Mouse (Mus musculus) intestine, postnatal 0 days (tissue): Measurements from ENCODE around the gene C1qtnf1. TPM values are rescaled to one million over a fixed set of nuclear protein-coding genes. Genes with fewer than 3 reads are reported as not detected.
"Not testable (repeated sequence)": the region's sequence is repeated elsewhere in the genome, so short reads cannot be mapped to it uniquely, and the experiment has no call there.

Experiments used
- ATAC-seq: fragments of 200-750 bp; cut with Nextera tagmentation; 2 replicates; pipeline ENCODE4 v1.8.0; 2017; ENCODE audit warnings: mild to moderate bottlenecking, moderate TSS enrichment, moderate library complexity
- H3K27ac ChIP-seq: fragments of 300-500 bp; sonication (generic); 2 replicates; pipeline ENCODE4 v1.5.1; 2014; ENCODE audit warnings: mild to moderate bottlenecking, low read depth, low read length, moderate library complexity
- H3K27me3 ChIP-seq: fragments of 300-500 bp; sonication (generic); replicated peaks from 2 replicates; pipeline ENCODE4 v1.6.1; 2014; ENCODE audit warnings: low read length, mixed read lengths; ENCODE audit not compliant: control insufficient read depth, insufficient read depth
- H3K36me3 ChIP-seq: fragments of 300-500 bp; sonication (generic); 2 replicates; pipeline ENCODE4 v1.6.1; 2014; ENCODE audit warnings: mild to moderate bottlenecking, moderate library complexity; ENCODE audit not compliant: control insufficient read depth, insufficient read depth
- H3K4me1 ChIP-seq: fragments of 300-500 bp; sonication (generic); replicated peaks from 2 replicates; pipeline ENCODE4 v1.6.1; 2014; ENCODE audit warnings: antibody characterized with exemption, low read length, mixed read lengths; ENCODE audit not compliant: control insufficient read depth, insufficient read depth
- H3K4me2 ChIP-seq: fragments of 300-500 bp; sonication (generic); replicated peaks from 2 replicates; pipeline ENCODE4 v1.6.1; 2014; ENCODE audit warnings: low read depth, mild to moderate bottlenecking, moderate library complexity
- H3K4me3 ChIP-seq: fragments of 300-500 bp; sonication (generic); 2 replicates; pipeline ENCODE4 v1.5.1; 2014; ENCODE audit warnings: low read depth, low read length
- H3K9ac ChIP-seq: fragments of 300-500 bp; sonication (generic); 2 replicates; pipeline ENCODE4 v1.6.1; 2014; ENCODE audit warnings: mild to moderate bottlenecking, low read depth, low read length
- H3K9me3 ChIP-seq: fragments of 300-500 bp; sonication (generic); 2 replicates; pipeline ENCODE4 v1.6.1; 2016; ENCODE audit warnings: mixed run types; ENCODE audit not compliant: control insufficient read depth
- CTCF ChIP-seq: sonication (generic); IDR thresholded peaks from 2 replicates; pipeline ENCODE4 v1.5.1; 2016; ENCODE audit warnings: low read depth, mild to moderate bottlenecking, control low read depth, antibody characterized with exemption, moderate library complexity
- WGBS: fragments of 180-500 bp; shearing (Covaris S2); extraction: QIAGEN DNeasy Blood & Tissue Kit; methylation state at CpG from one replicate; pipeline ENCODE4 v1.1.7; 2014; 5-methylcytosine and 5-hydroxymethylcytosine counted together
- polyA plus RNA-seq: library from polyadenylated mRNA; unstranded; fragments of >200 nt; fragmentation: Nextera tagmentation; extraction: Ambion mirVana; gene quantifications from 2 replicates; pipeline ENCODE4 v1.2.1, GENCODE M21; 2015

The C1qtnf1 gene
- polyA plus RNA-seq = 5.2 and 6.1 TPM in 2 replicates

DNA sequence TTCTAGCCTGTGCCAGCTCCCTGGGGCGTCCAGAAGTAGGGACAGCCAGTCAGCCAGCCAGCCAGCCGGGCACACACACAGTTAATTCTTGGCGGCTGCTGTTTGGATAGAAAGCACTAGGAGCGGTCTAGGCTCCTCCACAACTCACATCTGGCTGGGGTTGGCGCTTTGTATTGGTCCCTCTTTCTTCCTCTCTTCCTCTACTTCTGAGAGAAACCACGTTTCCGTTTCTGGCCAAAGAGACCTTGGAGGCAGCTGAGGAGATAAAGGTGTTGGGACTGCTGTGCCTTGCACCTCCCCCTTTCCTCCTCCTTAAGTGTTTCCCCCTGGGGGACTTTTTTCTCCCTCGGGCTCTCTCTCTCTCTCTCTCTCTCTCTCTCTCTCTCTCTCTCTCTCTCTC, at the start of gene C1qtnf1:
Gene C1qtnf1, plus strand, starts transcription at position 218 of the 400 bp plus-strand sequence.
- TF ChIP-seq CTCF = no peak
- peak within 1 kb of the TSS; percentile 31 for H3K4me3 ChIP-seq
- H3K36me3 ChIP-seq = no peaks in the 10 kb centered on the region
- H3K27ac ChIP-seq = peak within 1 kb of the TSS; percentile 60; the same call in 1 of the 2 replicates
- H3K9ac ChIP-seq = no peak within 1 kb of the TSS
- H3K9me3 ChIP-seq = no peaks in the 10 kb centered on the region
- WGBS = 3% methylated on average over 8 of the region's 8 CpGs
- H3K4me2 ChIP-seq = peak within 1 kb of the TSS; percentile 52
- ATAC-seq = no peak
- no peaks in the 10 kb centered on the region for H3K4me1 ChIP-seq
- 0 out of 2 replicates have a peak, but pooled peaks cover 9% of the 10 kb centered on the region for H3K27me3 ChIP-seq

- no peaks in the 10 kb centered on the region for H3K4me1 ChIP-seq
- no peaks in the 10 kb centered on the region for H3K27me3 ChIP-seq
- H3K4me3 ChIP-seq = no peak overlapping the region
- H3K9me3 ChIP-seq = no peaks in the 10 kb centered on the region
- TF ChIP-seq CTCF = no peak
- no peaks in the 10 kb centered on the region for H3K36me3 ChIP-seq
- 88% methylated on average over 6 of the region's 6 CpGs for WGBS
- no peak for ATAC-seq
- no peak overlapping the region for H3K9ac ChIP-seq
- H3K4me2 ChIP-seq = no peak overlapping the region
- no peak overlapping the region for H3K27ac ChIP-seq
These were observed 49.3 kb upstream of the C1qtnf1 start for GRCm38 (mm10) chr11:118378656-118379055.

DNA sequence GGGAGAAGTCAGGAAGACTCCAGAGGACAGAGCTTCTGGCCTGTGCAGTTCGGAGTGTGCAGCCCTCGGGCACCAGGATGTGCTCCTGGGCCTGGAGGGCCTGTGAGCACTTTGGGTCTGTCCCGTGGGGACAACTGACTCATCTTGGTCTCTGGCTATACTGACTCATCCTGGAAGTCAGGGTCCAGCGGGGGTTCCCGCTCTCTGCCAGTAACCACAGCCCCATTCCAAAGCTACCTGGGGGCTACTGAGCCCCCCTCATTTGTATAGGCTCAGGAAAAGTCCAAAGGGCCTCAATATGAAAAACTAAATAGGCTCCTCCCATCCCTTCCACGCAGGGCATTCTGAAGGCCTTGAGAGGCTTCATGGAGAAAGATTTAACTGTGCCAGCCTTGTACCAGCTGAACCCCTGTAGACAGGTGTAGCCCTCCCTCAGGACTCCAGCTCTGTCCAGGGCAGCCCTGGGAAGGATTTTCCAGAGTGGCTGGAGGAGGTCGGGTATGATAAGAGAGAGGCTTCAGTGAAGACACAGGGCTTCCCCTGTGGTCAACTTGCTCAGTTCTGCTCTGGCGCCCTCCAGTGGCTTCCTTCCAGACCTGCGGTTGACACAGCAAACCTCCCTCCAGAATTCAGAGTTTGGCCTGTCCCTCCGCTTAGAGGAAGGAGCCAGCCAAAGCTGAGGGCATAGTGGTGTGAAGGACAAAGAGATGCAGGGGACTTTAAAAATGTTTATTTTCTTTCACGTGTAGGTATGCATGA, 48.6 kb upstream of the C1qtnf1 start:
- no peak overlapping the region for H3K27ac ChIP-seq
- 37% methylated on average over 11 of the region's 11 CpGs for WGBS

GRCm38 (mm10) chr11:118387816-118388215, 40.2 kb upstream of the C1qtnf1 start:
- not testable (repeated sequence) for ATAC-seq, H3K9me3 ChIP-seq

More for the DNA sequence above, 48.6 kb upstream of the C1qtnf1 start:
- 0 out of 2 replicates have a peak, but pooled peaks have one; percentile 13 for ATAC-seq
- Histone ChIP-seq H3K9ac (no peak overlapping the region), H3K9me3 (no peaks in the 10 kb centered on the region), H3K4me3 (no peak overlapping the region), H3K27me3 (no peaks in the 10 kb centered on the region), H3K36me3 (no peaks in the 10 kb centered on the region), H3K4me1 (no peaks in the 10 kb centered on the region), H3K4me2 (no peak overlapping the region)
- peak; percentile 91 for TF ChIP-seq CTCF

GRCm38 (mm10) chr11:118393991-118394390, 34.0 kb upstream of the C1qtnf1 start:
- H3K9ac ChIP-seq = no peak overlapping the region
- peaks cover 71% of the 10 kb centered on the region for H3K36me3 ChIP-seq
- no peak overlapping the region for H3K4me3 ChIP-seq
- no peaks in the 10 kb centered on the region for H3K4me1 ChIP-seq
- no peaks in the 10 kb centered on the region for H3K27me3 ChIP-seq
- ATAC-seq = no peak
- H3K27ac ChIP-seq = no peak overlapping the region
- no peak overlapping the region for H3K4me2 ChIP-seq
- 77% methylated on average over 5 of the region's 5 CpGs for WGBS
- TF ChIP-seq CTCF = no peak
- H3K9me3 ChIP-seq = no peaks in the 10 kb centered on the region

More at GRCm38 (mm10) chr11:118387816-118388215, 40.2 kb upstream of the C1qtnf1 start:
- H3K36me3 ChIP-seq, H3K4me2 ChIP-seq, H3K27me3 ChIP-seq, H3K4me3 ChIP-seq, H3K4me1 ChIP-seq, H3K9ac ChIP-seq, H3K27ac ChIP-seq: not testable (repeated sequence)
- WGBS = 93% methylated on average over 13 of the region's 13 CpGs

DNA sequence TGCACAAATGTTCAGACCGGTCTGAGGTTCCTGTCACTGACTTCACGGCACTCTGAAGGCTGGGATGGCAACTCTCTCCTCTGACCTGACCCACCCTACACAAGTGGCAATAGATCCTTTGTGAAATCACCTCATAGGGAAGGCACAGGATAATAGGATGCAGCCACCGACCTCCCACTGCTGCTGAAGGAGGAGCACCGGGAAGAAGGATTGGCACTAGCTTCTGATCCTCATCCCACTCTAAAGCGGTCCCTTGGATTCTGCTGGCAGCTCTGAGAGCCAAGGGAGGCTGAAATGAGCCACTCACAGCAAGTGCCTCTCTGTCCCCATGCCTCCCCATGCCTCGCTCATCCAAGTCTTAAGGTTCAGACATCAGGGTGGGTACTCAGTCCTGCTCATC, 33.5 kb upstream of the C1qtnf1 start:
- 70% methylated on average over 6 of the region's 6 CpGs for WGBS
- Histone ChIP-seq H3K9ac (no peak overlapping the region), H3K36me3 (peaks cover 74% of the 10 kb centered on the region), H3K4me1 (0 out of 2 replicates have a peak, but pooled peaks cover 2% of the 10 kb centered on the region), H3K4me2 (no peak overlapping the region), H3K27ac (no peak overlapping the region), H3K9me3 (no peaks in the 10 kb centered on the region), H3K27me3 (no peaks in the 10 kb centered on the region), H3K4me3 (no peak overlapping the region)
- no peak for ATAC-seq
- TF ChIP-seq CTCF = no peak
